Mouse (Mus musculus) frontal cortex, postnatal 25 days (tissue): ENCODE measurements around the gene Dguok.

Experiments
- DNase-seq, 2 experiments: peaks; one replicate each; pipeline ENCODE4 v3.0.0; 2022; ENCODE audit warnings: low spot score in 2 of 2

Gene Dguok

GRCm38 (mm10) chr6:83456131-83456983 lies 50.4 kb downstream of the Dguok start:
- no peak for DNase-seq

DNA sequence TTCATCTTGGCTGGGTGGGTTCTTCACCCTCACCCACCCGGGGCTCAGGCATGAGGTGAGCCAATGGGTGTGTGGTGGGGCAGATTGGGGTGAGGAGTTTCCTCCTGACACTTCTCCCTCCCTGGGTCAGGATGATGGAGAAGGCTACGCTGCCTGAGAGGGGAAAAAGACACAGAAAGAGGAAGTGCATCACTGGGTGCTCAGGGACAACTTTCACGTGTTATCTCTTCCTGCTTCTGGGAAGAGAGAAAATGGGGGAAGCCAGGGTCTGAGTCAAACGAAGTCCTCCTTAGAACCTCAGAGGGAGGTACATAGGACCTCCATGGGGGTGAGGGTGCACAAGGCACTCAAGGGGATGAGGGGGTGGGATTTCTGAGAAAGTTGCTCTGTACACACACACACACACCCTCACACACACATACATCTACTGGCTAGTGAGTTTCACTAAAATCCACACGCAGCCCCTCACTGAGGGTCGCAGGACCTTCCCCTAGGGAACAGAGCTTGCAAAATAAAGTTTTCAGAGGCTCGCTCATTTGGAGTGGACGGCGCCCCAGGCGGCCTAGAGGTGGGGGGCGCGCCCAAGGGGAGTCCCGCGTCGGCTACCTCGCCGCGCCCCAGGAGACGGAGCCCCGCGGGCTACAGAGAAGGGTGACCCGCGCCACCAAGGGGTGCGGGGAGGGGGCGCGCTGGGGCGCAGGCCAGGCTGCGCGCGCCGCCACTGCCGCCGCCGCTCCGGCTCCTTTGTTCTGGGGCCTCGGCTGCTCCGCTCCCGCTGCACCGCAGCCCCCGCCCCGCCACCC lies 51.2 kb downstream of the Dguok start:
- no peak for DNase-seq

GRCm38 (mm10) chr6:83453706-83454105 lies 53.1 kb downstream of the Dguok start:
- DNase-seq = no peak

DNA sequence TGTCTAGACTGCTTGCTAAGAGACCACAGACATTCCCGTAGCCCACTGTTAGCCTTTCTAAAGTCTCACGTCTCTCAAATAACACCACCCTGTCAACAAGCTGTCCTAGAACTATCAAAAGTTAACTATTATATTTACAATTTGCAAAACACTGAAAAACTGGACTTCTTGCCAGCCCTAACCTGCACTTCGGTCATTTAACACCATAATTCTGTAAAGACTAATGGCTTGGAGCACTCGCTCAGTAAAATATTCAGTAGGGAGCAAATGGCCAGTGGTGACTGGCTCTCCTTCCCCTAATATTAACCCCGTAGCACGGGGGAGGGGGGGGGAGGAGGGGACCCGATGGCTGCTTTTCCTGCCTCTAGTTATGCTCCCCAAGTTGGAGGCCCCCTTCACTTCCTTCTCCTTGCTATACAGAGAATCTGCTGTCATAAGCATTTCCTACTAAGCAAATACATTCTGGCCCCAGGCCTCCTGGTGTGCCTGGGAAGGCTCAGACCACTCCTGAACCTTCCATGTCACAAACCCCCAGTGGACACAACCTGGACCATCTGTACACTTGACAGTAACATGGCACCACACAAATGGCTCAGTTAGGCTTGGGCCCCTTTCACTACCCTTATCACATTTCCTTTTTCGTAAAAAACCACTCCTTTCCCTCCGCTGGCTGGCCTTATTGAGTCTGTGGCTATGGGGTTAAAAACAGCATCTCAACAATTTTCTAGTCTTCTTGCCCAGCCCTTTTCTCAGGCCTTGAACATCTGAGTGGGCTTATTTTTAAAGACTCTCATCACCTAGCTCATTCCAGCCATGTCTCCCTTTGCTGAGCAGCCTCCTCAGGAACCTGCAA lies 56.1 kb downstream of the Dguok start:
- DNase-seq = no peak

- DNase-seq = no peak
Measured at GRCm38 (mm10) chr6:83449440-83449839, 57.3 kb downstream of the Dguok start.

GRCm38 (mm10) chr6:83448911-83449310 lies 57.9 kb downstream of the Dguok start:
- DNase-seq = no peak

- no peak for DNase-seq
Measured at GRCm38 (mm10) chr6:83447031-83447430, 59.7 kb downstream of the Dguok start.

- no peak for DNase-seq
Measured at GRCm38 (mm10) chr6:83445796-83446195, 61.0 kb downstream of the Dguok start.

DNA sequence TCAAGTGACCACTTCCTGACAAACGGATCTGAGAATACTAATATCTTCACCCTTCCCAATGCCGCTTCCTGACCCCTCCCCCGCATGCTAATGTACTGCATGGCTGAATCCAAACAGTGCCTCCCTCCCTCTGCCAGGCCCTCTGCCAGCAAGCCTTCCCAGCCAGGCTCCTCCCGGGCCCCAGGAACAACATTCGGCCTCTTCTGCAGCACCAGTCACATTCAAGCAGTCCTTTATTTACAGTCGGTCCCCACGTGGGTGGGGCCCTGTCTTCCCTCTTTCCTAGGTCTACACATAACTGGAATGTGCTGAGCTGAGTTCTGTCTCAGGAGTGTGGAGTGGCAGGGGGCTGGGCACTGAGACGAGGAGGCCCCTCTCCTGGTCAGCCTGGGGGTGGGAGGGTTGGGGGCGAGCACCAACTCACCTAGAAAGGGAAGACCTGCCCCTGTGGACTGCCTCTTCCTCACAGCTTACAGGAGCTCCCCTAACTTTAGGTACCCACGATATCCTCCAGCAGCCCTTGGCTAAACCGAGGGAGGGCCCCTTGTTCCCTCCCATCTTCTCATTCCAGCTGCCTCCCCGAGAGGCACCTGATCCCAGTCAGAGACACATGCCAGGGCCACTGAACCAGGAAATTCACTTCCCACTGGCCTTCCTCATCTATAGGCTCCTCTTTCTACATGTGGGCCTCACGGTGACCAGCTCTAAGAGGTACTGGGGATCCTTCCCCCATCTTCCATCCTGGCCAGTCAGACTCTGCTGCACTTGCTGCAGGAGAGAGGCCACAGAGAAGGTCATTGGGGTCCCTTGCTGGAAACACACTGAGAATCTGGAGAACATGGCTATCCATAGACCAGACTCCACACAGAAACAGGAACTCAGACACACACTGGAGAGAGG lies 63.1 kb downstream of the Dguok start:
- no peak for DNase-seq

GRCm38 (mm10) chr6:83442639-83443038 lies 64.1 kb downstream of the Dguok start:
- no peak for DNase-seq

- DNase-seq = peak; percentile 70 to 77
Measured at GRCm38 (mm10) chr6:83441259-83442061, 65.3 kb downstream of the Dguok start.

- DNase-seq = peak; percentile 68 to 72
Measured at GRCm38 (mm10) chr6:83440510-83441258, 66.1 kb downstream of the Dguok start.

- no peak for DNase-seq
Measured at GRCm38 (mm10) chr6:83440197-83440509, 66.6 kb downstream of the Dguok start.

DNA sequence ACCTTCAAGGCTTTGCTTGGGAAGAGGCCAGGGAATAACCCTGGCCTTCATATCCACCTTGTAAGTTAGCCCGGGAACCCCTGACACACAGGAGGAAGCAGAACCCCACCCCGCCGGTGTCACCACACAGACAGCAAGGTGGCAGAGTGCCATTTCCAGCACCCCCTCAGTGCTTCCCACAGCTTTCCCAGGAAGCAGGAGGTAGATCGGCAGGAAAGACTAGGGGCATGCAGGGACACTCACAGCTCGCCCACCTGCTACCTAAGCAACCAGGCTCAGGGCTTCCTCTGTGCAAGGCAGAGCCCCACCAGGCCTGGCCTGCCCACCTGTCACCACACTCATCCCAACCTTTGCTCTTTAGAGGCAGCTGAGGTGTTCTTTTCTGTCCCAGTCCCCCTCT lies 67.0 kb downstream of the Dguok start:
- DNase-seq = peak in 1 of 2 experiments; percentile 39

DNA sequence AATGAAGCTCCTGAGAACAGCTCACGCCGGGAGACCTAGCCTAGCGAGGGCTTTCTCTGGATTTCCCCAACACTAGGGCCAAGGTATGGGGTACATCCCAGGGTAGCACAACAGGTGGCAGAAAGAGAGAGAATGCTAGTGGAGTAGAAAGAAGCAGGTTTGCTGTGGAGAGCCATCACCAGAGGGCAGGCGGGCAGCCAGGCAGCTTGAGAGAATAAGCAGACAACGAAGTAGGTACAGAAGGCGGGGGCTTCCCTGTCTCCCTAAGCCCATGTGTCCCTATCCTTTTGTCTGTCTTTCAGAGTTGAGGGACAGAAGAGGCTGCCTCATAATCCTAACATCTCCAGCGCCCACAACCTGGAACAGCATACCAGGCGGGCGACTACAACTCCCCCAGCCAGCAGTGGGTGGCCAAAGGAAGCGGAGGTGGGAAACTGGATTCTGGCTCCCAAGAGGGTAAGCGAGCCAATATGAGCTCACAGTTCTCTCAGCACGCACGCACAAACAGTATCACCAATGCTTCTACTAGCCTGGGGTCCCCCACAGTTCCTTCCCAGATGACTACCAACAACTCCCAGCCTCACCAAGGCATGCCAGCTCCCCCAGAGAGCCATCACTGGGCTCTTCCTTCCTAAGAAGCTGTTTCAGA lies 67.5 kb downstream of the Dguok start:
- DNase-seq = no peak

DNA sequence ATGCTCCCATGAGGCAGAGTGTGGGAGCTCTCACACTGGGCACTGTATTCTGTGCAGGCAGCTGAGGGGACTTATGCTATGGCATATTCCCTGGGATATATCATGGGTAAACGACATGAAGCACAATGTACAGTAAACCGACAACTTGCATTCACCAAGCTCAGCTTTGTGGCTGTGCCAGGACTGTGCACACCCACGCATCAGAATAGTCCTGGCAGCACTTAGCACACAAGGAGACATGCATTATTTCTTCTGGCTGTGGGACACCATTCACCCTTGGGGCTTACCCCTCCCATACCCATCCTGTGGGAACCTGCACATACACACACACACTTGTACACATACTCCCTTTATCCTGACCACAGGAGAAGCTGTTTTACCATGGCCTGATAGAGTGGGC lies 68.2 kb downstream of the Dguok start:
- no peak for DNase-seq

DNA sequence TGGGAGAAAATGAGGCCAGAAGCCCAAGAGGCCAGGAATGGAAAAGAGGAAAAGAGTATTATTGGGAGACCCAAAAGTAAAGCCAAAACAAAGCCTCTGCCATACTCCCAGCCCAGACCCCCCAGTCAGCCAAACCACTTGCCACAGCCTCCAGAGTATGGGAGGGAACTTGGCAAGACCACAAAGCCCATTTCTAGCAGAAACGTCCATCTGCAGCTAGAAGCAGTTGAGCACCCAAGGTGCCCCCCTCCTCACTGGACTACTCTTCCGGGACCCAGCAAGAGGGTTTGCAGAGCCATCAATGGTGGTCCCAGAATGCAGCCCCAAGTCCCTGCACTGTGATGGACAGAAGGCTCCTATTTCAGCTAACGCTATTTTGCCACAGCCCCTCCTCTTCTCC lies 69.0 kb downstream of the Dguok start:
- no peak for DNase-seq

- DNase-seq = no peak
Measured at GRCm38 (mm10) chr6:83437225-83437624, 69.5 kb downstream of the Dguok start.

DNA sequence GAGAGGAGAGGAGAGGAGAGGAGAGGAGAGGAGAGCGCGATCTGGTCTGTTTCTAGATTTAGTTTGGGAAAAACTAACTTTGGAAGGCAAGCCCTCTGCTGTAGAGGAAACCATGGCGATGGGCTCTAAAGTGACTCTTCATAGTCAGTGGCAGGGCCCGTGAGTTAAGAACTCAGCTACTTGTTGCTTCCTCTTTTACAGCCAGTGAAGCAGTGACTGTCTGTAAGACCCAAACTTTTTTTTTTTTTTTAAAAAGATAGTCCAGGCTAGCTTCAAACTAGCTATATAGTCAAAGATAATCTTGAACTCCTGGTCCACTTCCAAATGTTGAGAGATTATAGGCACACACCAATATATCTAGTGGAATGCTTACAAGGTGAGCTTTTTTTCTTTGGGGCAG lies 70.2 kb downstream of the Dguok start:
- DNase-seq = no peak
